Mouse (Mus musculus) liver, embryonic 14.5 days (tissue): ENCODE data around the gene Ly6g6c. TPM values are rescaled to one million over a fixed set of nuclear protein-coding genes. Genes with fewer than 3 reads are reported as not detected.

Source experiments
- ATAC-seq: fragments of 200-750 bp; cut with Nextera tagmentation; 2 replicates; pipeline ENCODE4 v1.8.0; 2017; ENCODE audit warnings: moderate number of reproducible peaks, mild to moderate bottlenecking, moderate library complexity; ENCODE audit not compliant: insufficient read depth
- DNase-seq, 3 experiments: peaks; one replicate each; pipeline ENCODE4 v3.0.0-alpha.2; 2012 to 2013; ENCODE audit warnings: low read depth in 3 of 3, low spot score in 3 of 3
- H3K27ac ChIP-seq: fragments of 300-500 bp; sonication (generic); 2 replicates; pipeline ENCODE4 v1.5.1; 2014; ENCODE audit warnings: moderate library complexity, mild to moderate bottlenecking, control low read depth, inconsistent platforms
- H3K27me3 ChIP-seq: fragments of 300-500 bp; sonication (generic); 2 replicates; pipeline ENCODE4 v1.6.1; 2014; ENCODE audit warnings: mild to moderate bottlenecking, low read length, moderate library complexity; ENCODE audit not compliant: control insufficient read depth, insufficient read depth
- H3K36me3 ChIP-seq: fragments of 300-500 bp; sonication (generic); replicated peaks from 2 replicates; pipeline ENCODE4 v1.6.1; 2014; ENCODE audit warnings: low read depth; ENCODE audit not compliant: control insufficient read depth, insufficient read depth
- H3K4me1 ChIP-seq, 2 experiments: fragments of 200-500 bp in 1 of 2; fragments of 300-500 bp in 1 of 2; sonication (generic) in 1 of 2; replicated peaks; 2 replicates each; pipeline ENCODE4 v1.6.1; 2012 to 2014; ENCODE audit warnings: antibody characterized with exemption in 1 of 2, inconsistent platforms in 1 of 2, low read length in 1 of 2; ENCODE audit not compliant: control insufficient read depth in 2 of 2, insufficient read depth in 2 of 2
- H3K4me2 ChIP-seq: fragments of 300-500 bp; sonication (generic); 2 replicates; pipeline ENCODE4 v1.6.1; 2014; ENCODE audit warnings: low read depth, mild to moderate bottlenecking, control low read depth, moderate library complexity
- H3K4me3 ChIP-seq, 2 experiments: fragments of 200-500 bp in 1 of 2; fragments of 300-500 bp in 1 of 2; sonication (generic) in 1 of 2; 2 replicates each; pipeline ENCODE4 v1.5.1; 2012 to 2014; ENCODE audit warnings: low read depth in 2 of 2, low read length in 2 of 2, mild to moderate bottlenecking in 2 of 2, control low read depth in 1 of 2, inconsistent platforms in 1 of 2, moderate library complexity in 1 of 2; ENCODE audit not compliant: insufficient read depth in 1 of 2
- H3K9ac ChIP-seq: fragments of 300-500 bp; sonication (generic); replicated peaks from 2 replicates; pipeline ENCODE4 v1.6.1; 2014; ENCODE audit warnings: mild to moderate bottlenecking, control low read depth, moderate library complexity
- H3K9me3 ChIP-seq: fragments of 300-500 bp; sonication (generic); 2 replicates; pipeline ENCODE4 v1.6.1; 2016; ENCODE audit warnings: low read length, mixed read lengths; ENCODE audit not compliant: control insufficient read depth
- CTCF ChIP-seq: IDR thresholded peaks from 2 replicates; pipeline ENCODE4 v1.5.1; 2016; ENCODE audit warnings: antibody characterized with exemption, low read depth, control low read depth
- EP300 ChIP-seq: IDR thresholded peaks from 2 replicates; pipeline ENCODE4 v1.6.1; 2016; ENCODE audit warnings: antibody characterized with exemption, low read depth
- WGBS: fragments of 180-500 bp; shearing (Covaris S2); extraction: QIAGEN DNeasy Blood & Tissue Kit; methylation state at CpG from one replicate; pipeline ENCODE4 v1.1.7; 2014; ENCODE audit not compliant: insufficient replicate concordance; 5-methylcytosine and 5-hydroxymethylcytosine counted together
- polyA plus RNA-seq, 2 experiments: library from polyadenylated mRNA; depleted of rRNA in 1 of 2; stranded (reverse) in 1 of 2; unstranded in 1 of 2; fragments of >200 nt; fragmentation: Nextera tagmentation in 1 of 2; extraction: Ambion mirVana in 1 of 2; gene quantifications; 2 replicates each; pipeline versions ENCODE4 v1.2.1 to v1.2.3; 2012 to 2014

Ly6g6c gene
- polyA plus RNA-seq, 2 experiments = 0.26 to 0.37 TPM

GRCm38 (mm10) chr17:35022541-35023060 is 42.6 kb upstream of the Ly6g6c start:
- Histone ChIP-seq H3K4me2 (no peak overlapping the region), H3K4me1 (peaks cover 17 to 31% of the 10 kb centered on the region in 2 experiments), H3K9ac (no peak overlapping the region), H3K27me3 (no peaks in the 10 kb centered on the region), H3K9me3 (no peaks in the 10 kb centered on the region), H3K27ac (no peak overlapping the region), H3K36me3 (no peaks in the 10 kb centered on the region), H3K4me3 (no peak overlapping the region)
- TF ChIP-seq CTCF (no peak), EP300 (no peak)
- ATAC-seq = no peak
- WGBS = 64% methylated on average over 8 of the region's 8 CpGs
- no peak for DNase-seq

GRCm38 (mm10) chr17:35023221-35023620 is 42.0 kb upstream of the Ly6g6c start:
- TF ChIP-seq CTCF (no peak), EP300 (no peak)
- Histone ChIP-seq H3K27me3 (no peaks in the 10 kb centered on the region), H3K9ac (no peak overlapping the region), H3K27ac (no peak overlapping the region), H3K9me3 (no peaks in the 10 kb centered on the region), H3K36me3 (no peaks in the 10 kb centered on the region), H3K4me3 (no peak overlapping the region), H3K4me1 (peaks cover 21 to 34% of the 10 kb centered on the region in 2 experiments), H3K4me2 (no peak overlapping the region)
- 78% methylated on average over 5 of the region's 5 CpGs for WGBS
- no peak for DNase-seq
- no peak for ATAC-seq

- no peak for ATAC-seq
- no peaks in the 10 kb centered on the region for H3K27me3 ChIP-seq
- WGBS = 21% methylated on average over 4 of the region's 4 CpGs
- no peak for DNase-seq
- TF ChIP-seq EP300 (no peak), CTCF (no peak)
- no peak overlapping the region for H3K9ac ChIP-seq
- H3K4me2 ChIP-seq = no peak overlapping the region
- H3K4me1 ChIP-seq = peaks cover 21 to 34% of the 10 kb centered on the region in 2 experiments
- no peaks in the 10 kb centered on the region for H3K9me3 ChIP-seq
- no peaks in the 10 kb centered on the region for H3K36me3 ChIP-seq
- no peak overlapping the region for H3K4me3 ChIP-seq
- no peak overlapping the region for H3K27ac ChIP-seq
Observed at GRCm38 (mm10) chr17:35023756-35024155, 41.4 kb upstream of the Ly6g6c start.

- no peak overlapping the region for H3K27ac ChIP-seq
- no peak for TF ChIP-seq CTCF
- no peak for TF ChIP-seq EP300
- no peak overlapping the region for H3K4me2 ChIP-seq
- H3K4me1 ChIP-seq = peaks cover 21 to 34% of the 10 kb centered on the region in 2 experiments
- H3K9me3 ChIP-seq = no peaks in the 10 kb centered on the region
- DNase-seq = no peak
- no peak overlapping the region for H3K9ac ChIP-seq
- no peak for ATAC-seq
- WGBS = 43% methylated on average over 13 of the region's 13 CpGs
- no peak overlapping the region for H3K4me3 ChIP-seq
- H3K27me3 ChIP-seq = no peaks in the 10 kb centered on the region
- H3K36me3 ChIP-seq = no peaks in the 10 kb centered on the region
Observed at GRCm38 (mm10) chr17:35024261-35024660, 40.9 kb upstream of the Ly6g6c start.

GRCm38 (mm10) chr17:35024691-35025488 is 40.3 kb upstream of the Ly6g6c start:
- Histone ChIP-seq H3K36me3 (no peaks in the 10 kb centered on the region), H3K27me3 (no peaks in the 10 kb centered on the region), H3K4me3 (no peak overlapping the region), H3K4me2 (no peak overlapping the region), H3K27ac (no peak overlapping the region), H3K9ac (no peak overlapping the region), H3K4me1 (peaks cover 21 to 35% of the 10 kb centered on the region in 2 experiments), H3K9me3 (no peaks in the 10 kb centered on the region)
- 38% methylated on average over 10 of the region's 10 CpGs for WGBS
- ATAC-seq (no peak), DNase-seq (no peak)
- TF ChIP-seq EP300 (no peak), CTCF (no peak)
